Mouse (Mus musculus) B cell, adult 2 months (primary cell): ENCODE data around the gene Wfdc6a.
"Not testable (repeated sequence)": the region's sequence is repeated elsewhere in the genome, so short reads cannot be mapped to it uniquely, and the experiment has no call there.

Experiments used
- DNase-seq, 2 experiments: peaks; one replicate each; pipeline ENCODE4 v3.0.0; 2022

The Wfdc6a gene

GRCm38 (mm10) chr2:164585025-164585725 is at the start of gene Wfdc6a:
Gene Wfdc6a, minus strand, starts transcription at chr2:164585447.
- DNase-seq = not testable (repeated sequence)

DNA sequence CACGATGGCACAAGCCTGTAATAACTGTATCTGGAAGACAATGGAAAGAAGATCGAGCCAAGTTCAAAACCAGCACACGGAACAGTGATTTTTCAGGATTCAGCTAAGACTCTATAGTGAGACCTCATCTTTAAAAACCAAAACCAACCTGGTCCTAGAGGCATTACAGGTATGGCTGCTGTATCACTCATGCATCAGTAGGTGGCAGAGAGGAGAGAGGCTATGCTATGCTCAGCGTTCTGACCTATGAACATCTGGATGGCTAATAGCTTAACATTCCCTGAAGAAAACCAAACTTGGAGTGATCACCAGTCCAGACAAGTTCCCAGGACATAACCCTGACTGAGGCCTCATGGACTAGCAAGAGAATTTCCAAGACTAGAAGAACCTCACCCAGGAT is 36.5 kb upstream of the Wfdc6a start:
- DNase-seq = no peak

- no peak for DNase-seq
Measured at GRCm38 (mm10) chr2:164619050-164619449, 33.8 kb upstream of the Wfdc6a start.

DNA sequence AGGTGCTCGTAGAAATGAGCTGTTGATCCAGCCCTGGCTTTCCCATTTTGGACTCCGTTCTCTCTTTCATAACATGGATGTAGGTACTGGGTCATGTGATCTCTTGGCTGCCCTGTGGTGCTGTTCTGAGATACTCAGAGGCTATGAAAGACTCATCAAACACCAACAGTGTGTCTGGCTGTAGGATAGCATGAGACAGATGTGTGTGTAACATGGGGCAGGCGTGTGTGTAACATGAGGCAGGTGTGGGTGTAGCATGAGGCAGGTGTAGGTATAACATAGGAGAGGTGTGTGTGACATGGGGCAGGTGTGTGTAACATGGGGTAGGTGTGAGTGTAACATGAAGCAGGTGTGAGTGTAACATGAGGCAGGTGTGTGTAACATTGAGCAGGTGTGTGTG is 30.1 kb upstream of the Wfdc6a start:
- DNase-seq = no peak

DNA sequence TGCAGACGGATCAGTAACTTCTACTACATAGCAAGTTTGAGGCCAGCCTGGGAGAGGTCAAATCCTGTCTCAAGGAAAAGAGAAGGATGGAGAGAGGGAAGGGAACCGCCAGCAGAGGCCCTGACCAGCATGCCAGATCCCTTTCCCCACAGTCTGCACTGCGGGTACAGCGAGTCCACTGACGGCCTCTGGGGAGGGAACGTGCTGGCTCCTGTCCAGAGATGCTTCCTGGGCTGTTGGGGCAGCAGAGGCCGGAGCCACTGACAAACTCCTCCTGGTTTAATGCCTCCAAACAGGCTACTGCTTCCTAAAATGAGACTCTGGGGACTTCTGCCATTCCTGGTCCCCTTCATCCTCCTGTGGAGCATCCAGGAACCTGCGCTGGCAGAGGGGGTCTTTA is 28.2 kb upstream of the Wfdc6a start, which contains the start of the genes Wfdc6b and Wfdc8:
TSS of gene Wfdc6b (plus strand) at position 52 of the 400 bp plus-strand sequence.
TSS of gene Wfdc8 (minus strand) at position 156 of the 400 bp plus-strand sequence.
- DNase-seq = not testable (repeated sequence)

- no peak for DNase-seq
Measured at GRCm38 (mm10) chr2:164608781-164609180, 23.5 kb upstream of the Wfdc6a start.

DNA sequence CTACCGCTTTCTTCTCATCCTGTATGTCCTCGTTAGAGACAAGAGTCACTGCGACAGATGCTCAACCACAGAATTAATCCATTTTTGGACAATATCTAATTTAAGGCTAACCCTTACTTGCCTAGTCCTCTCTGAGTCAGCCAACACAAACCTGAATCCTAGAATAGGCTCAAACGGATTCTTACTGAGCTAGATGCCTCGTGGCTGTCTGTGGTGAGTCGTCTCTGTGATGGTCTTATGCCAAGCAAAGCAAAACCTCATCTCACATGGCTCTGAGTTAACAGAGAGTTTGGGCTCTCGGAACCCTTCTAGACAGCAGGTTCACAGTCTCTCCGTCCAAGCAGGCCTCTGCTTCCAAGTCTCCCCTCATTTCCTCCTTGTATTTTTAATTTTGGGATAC is 19.2 kb upstream of the Wfdc6a start:
- DNase-seq = no peak

DNA sequence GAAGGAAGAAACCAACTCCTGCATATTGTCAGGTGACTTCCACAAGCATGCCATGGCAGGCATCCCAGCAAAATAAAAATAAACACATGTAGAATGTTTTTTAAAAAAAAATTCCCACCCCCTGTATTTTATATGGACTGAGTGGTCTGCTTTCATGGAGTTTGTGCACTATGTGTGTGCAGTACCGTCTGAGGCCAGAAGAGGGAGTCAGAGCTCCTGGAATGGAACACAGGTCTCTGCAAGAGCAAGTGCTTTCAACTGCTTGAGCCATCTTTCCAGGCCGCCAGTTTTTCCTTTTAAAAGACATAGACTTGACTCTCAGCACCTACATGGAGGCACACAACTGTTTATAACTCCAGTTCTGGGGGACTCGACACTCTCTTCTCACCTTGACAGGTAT is 18.2 kb upstream of the Wfdc6a start:
- DNase-seq = no peak

DNA sequence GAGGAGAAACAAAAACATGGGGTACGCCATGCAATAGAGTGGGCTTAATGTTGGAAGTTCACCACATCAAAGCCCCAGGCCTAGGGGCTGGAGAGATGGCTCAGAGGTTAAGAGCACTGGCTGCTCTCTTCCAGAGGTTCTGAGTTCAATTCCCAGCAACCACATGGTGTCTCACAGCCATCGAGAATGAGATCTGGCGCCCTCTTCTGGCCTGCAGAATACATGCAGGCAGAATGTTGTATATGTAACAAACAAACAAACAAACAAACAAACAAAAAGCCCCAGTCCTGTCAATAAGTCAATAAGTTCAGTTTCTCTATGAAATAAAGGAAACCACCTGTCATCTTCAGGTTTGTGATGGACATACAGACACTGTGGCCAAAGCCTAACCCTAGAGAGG is 14.9 kb upstream of the Wfdc6a start:
- no peak for DNase-seq

GRCm38 (mm10) chr2:164593494-164593893 is 8.2 kb upstream of the Wfdc6a start, which contains the start of gene Eppin:
Gene Eppin, minus strand, starts transcription at chr2:164593594.
- no peak for DNase-seq

- DNase-seq = no peak
Measured at GRCm38 (mm10) chr2:164592014-164592413, 6.8 kb upstream of the Wfdc6a start.

GRCm38 (mm10) chr2:164573359-164573758 is 11.9 kb downstream of the Wfdc6a start, which contains the start of gene Spint3:
Gene Spint3, minus strand, starts transcription at chr2:164573459.
- DNase-seq = not testable (repeated sequence)

- no peak for DNase-seq
Measured at GRCm38 (mm10) chr2:164567460-164567859, 17.8 kb downstream of the Wfdc6a start.

- DNase-seq = no peak
Measured at GRCm38 (mm10) chr2:164566997-164567396, 18.2 kb downstream of the Wfdc6a start.

DNA sequence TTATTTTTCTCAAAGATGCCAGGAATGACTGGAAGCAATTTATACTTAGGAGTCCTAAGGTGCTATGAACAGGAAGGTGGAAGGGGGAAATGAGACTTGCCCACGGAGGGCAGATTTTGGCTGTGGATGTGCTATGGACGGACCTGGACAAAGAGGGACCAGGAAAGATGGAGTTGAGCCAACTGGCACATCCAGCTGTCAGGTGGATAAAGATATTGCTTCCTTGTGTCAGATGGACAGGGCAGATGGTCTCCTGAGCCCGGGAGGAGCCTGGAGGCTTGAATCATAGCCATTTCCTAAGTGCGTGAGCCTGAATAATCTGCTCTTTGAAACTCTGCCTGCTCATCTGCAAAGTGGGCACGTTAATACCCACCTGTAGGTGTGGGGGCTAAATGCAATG is 20.9 kb downstream of the Wfdc6a start:
- no peak for DNase-seq

DNA sequence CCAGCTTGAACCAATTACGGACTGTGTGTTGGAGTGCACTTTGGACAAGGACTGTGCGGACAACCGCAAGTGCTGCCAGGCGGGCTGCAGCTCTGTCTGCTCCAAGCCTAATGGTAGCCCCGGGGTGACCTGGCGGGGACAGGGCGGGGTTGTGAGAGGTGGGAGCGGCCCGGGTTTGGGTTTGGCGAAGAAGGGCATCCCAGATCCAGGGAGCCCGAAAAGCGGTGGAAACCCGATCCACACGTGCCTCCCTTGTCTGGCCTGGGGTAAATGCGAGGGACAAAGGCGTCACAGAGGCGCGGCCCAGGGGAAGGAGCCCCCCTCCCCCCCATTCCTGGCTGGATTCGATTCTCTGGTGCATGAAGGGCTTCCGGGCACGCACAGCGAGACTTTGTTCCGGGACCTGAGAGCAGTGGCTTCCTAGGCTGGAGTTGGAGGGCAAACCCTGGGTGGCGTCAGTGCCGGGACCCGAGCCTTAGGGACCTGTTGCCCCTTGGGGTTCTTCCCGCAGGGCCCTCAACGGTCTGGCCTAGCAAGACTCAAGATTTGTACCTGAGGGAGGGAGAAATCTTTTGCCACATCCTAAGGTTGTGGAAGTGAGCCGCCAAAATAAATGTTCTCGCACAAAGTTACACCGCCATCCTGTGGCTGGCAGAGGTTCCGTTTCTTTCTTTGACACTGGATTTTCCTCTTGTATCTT is 21.8 kb downstream of the Wfdc6a start:
- peak; percentile 7 to 15 for DNase-seq

GRCm38 (mm10) chr2:164562391-164563188 is 22.7 kb downstream of the Wfdc6a start, which contains the start of gene Wfdc2:
Gene Wfdc2, plus strand, starts transcription at chr2:164562413.
- no peak for DNase-seq

DNA sequence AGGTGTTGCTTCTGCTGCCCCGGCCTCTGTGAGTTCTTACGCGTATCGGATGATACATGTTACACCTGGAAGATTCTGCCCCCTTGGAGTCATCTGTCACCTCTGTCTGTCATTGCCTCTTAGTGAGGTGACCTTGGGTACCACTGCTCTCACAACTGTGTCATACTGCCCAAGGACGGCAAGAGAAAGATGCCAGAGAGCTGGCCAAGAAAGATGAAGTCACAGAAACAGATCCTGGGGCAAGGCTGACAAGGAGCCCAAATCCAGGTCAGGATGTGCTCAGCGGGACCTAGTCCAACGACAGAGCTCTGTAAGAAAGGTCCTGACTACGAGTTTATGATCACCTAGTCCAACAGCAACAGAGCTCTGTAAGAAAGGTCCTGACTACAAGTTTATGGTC is 25.1 kb downstream of the Wfdc6a start:
- no peak for DNase-seq

GRCm38 (mm10) chr2:164558991-164559645 is 26.1 kb downstream of the Wfdc6a start:
- DNase-seq = no peak

DNA sequence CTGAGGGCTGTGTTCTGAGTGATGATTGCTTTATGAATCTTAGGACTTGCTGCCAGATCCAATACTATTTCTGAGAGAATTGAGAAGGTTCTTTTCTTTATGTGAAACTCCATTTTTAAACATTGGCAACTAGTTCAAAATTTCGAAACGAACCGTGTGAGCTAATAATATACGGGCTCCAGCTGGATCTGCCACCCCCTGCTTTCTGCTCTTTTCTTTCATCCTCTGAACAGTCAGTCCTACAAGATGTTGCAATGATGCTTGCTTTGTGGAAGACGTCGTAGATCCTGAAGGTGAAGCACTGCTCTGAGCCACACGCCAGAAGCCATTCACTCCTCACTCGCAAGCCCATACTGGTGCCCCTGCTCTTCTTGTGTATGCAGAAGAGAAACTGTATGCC is 26.8 kb downstream of the Wfdc6a start:
- DNase-seq = no peak

- no peak for DNase-seq
Measured at GRCm38 (mm10) chr2:164551502-164551901, 33.7 kb downstream of the Wfdc6a start.

DNA sequence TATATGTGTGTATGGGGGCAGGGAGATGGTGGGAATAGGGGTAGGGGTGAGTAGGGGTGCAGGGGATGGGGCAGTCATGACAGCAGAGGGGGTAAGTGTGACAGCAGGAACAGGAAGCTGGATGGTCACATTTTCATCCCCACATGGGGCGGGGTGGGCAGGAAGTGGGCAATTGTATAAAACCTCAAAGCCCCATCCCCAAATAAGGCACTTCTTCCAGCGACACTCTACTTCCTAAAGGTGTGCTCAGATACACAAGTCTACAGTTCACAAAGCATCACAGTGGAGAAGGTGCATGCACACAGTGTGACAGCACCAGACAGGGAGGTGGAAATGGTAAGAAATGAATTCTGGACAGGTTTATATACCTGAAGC is 34.4 kb downstream of the Wfdc6a start:
- DNase-seq = no peak
